In genomic region chr6:47455843-47456242, GRCm38 (mm10) we compare ENCODE assay signal across 8 mouse cellular contexts. TPM values are rescaled to one million over a fixed set of nuclear protein-coding genes. Genes with fewer than 3 reads are reported as not detected.
DNase-seq lines count a peak whose midpoint lies in the region; ATAC-seq and TF ChIP-seq lines count a peak whose summit lies in the region.

No protein-coding gene starts in this region.

- H3K9me3 ChIP-seq in kidney, embryonic 16.5 days (ENCODE audit: low read length): no peaks in the 10 kb centered on the region
- no peaks in the 10 kb centered on the region for H3K9me3 ChIP-seq in hindbrain, postnatal 0 days (ENCODE audit: low read length)
- H3K9me3 ChIP-seq in midbrain, postnatal 0 days (ENCODE audit: low read length): no peaks in the 10 kb centered on the region

- ATAC-seq in kidney, embryonic 16.5 days (ENCODE audit: low FRiP score, low TSS enrichment): no peak
- ATAC-seq in hindbrain, postnatal 0 days: no peak
- no peak for ATAC-seq in midbrain, postnatal 0 days (ENCODE audit: low FRiP score)
- ATAC-seq in granulocyte monocyte progenitor cell, adult 5-6 weeks (replicated peaks; ENCODE audit: poor library complexity, severe bottlenecking): no peak

- peak overlapping the region; percentile 84 for H3K4me2 ChIP-seq in kidney, embryonic 16.5 days (replicated peaks; ENCODE audit: low read depth, low read length)
- peak overlapping the region; percentile 81 for H3K4me2 ChIP-seq in hindbrain, postnatal 0 days (ENCODE audit: low read depth, low read length)
- peak overlapping the region; percentile 86 for H3K4me2 ChIP-seq in midbrain, postnatal 0 days (ENCODE audit: low read depth, low read length, poor library complexity, severe bottlenecking)

- peaks cover 23% of the 10 kb centered on the region for H3K4me1 ChIP-seq in kidney, embryonic 16.5 days (ENCODE audit: insufficient read depth, low read length)
- no peaks in the 10 kb centered on the region; the same call in 1 of the 2 replicates for H3K4me1 ChIP-seq in hindbrain, postnatal 0 days (ENCODE audit: insufficient read depth, low read length)
- H3K4me1 ChIP-seq in midbrain, postnatal 0 days (ENCODE audit: insufficient read depth, low read length): peaks cover 10% of the 10 kb centered on the region

- H3K27ac ChIP-seq in kidney, embryonic 16.5 days (ENCODE audit: low read length): no peak overlapping the region
- H3K27ac ChIP-seq in hindbrain, postnatal 0 days: no peak overlapping the region
- no peak overlapping the region for H3K27ac ChIP-seq in midbrain, postnatal 0 days (ENCODE audit: low read depth, low read length)

- 75% methylated on average over 1 of the region's 1 CpGs for WGBS in kidney, embryonic 16.5 days
- 80% methylated on average over 1 of the region's 1 CpGs for WGBS in hindbrain, postnatal 0 days
- 67% methylated on average over 1 of the region's 1 CpGs for WGBS in midbrain, postnatal 0 days

- H3K36me3 ChIP-seq in kidney, embryonic 16.5 days (ENCODE audit: insufficient read depth, low read length): no peaks in the 10 kb centered on the region
- no peaks in the 10 kb centered on the region for H3K36me3 ChIP-seq in hindbrain, postnatal 0 days (ENCODE audit: insufficient read depth, low read length)
- H3K36me3 ChIP-seq in midbrain, postnatal 0 days (ENCODE audit: insufficient read depth, low read length): no peaks in the 10 kb centered on the region

- no peak for DNase-seq in kidney, postnatal 25 days
- peak; percentile 53 for DNase-seq in c-Kit-positive CD71-positive TER-119-positive erythroid progenitor cells, embryonic 14.5 days (ENCODE audit: low spot score)
- DNase-seq in hindbrain, postnatal 0 days (ENCODE audit: low spot score): no peak
- no peak for DNase-seq in midbrain, postnatal 0 days (ENCODE audit: low spot score)
- no peak for DNase-seq in cerebellum, adult 18-20 months
- no peak for DNase-seq in urinary bladder, postnatal 14 days (ENCODE audit: low spot score)

- no peak overlapping the region for H3K9ac ChIP-seq in kidney, embryonic 16.5 days (replicated peaks; ENCODE audit: low read length)
- H3K9ac ChIP-seq in hindbrain, postnatal 0 days (replicated peaks; ENCODE audit: low read length): peak overlapping the region; percentile 100; the same call in 1 of the 2 replicates
- H3K9ac ChIP-seq in midbrain, postnatal 0 days (replicated peaks; ENCODE audit: low read length, poor library complexity, severe bottlenecking): 0 out of 2 replicates have a peak overlapping the region, but pooled peaks have one; percentile 100

- no peaks in the 10 kb centered on the region for H3K27me3 ChIP-seq in kidney, embryonic 16.5 days (ENCODE audit: insufficient read depth, low read length)
- H3K27me3 ChIP-seq in hindbrain, postnatal 0 days (ENCODE audit: insufficient read depth, low read length): no peaks in the 10 kb centered on the region
- H3K27me3 ChIP-seq in midbrain, postnatal 0 days (ENCODE audit: insufficient read depth, low read length): no peaks in the 10 kb centered on the region

- peak overlapping the region; percentile 98 for H3K4me3 ChIP-seq in kidney, embryonic 16.5 days (ENCODE audit: low read length)
- H3K4me3 ChIP-seq in hindbrain, postnatal 0 days (ENCODE audit: low read length): peak overlapping the region; percentile 79
- peak overlapping the region; percentile 97; the same call in 1 of the 2 replicates for H3K4me3 ChIP-seq in midbrain, postnatal 0 days (ENCODE audit: low read depth, low read length)

- no peak for TF ChIP-seq CTCF in hindbrain, postnatal 0 days (IDR thresholded peaks at IDR 0.05; ENCODE audit: low read depth)
- TF ChIP-seq CTCF in midbrain, postnatal 0 days (IDR thresholded peaks at IDR 0.05): no peak

RNA-seq across cellular contexts. Expression of gene Cul1, which starts 2.6 kb away (rescaled TPM):
- polyA plus RNA-seq in kidney, embryonic 16.5 days (2015; fragmentation: Nextera tagmentation; extraction: Ambion mirVana): 133 and 140 TPM in 2 replicates
- total RNA-seq in hindbrain, postnatal 0 days (2014; rRNA removed): 83.3 and 93.3 TPM in 2 replicates
- 111 TPM in 2 replicates for polyA plus RNA-seq in hindbrain, postnatal 0 days (2015; fragmentation: Nextera tagmentation; extraction: Ambion mirVana)
- total RNA-seq in midbrain, postnatal 0 days (2014; rRNA removed): 110 and 136 TPM in 2 replicates
- 110 and 121 TPM in 2 replicates for polyA plus RNA-seq in midbrain, postnatal 0 days (2015; fragmentation: Nextera tagmentation; extraction: Ambion mirVana)
- total RNA-seq in granulocyte monocyte progenitor cell, adult 5-6 weeks (2014; fragmentation: Nextera tagmentation): 134 and 139 TPM in 2 replicates
- 129 and 140 TPM in 2 replicates for total RNA-seq in granulocyte monocyte progenitor cell, adult 5-6 weeks (2017)
